Mouse (Mus musculus) cerebral cortex, adult 2 months (tissue): Measurements from ENCODE around the gene Jag2.

Experiments
- WGBS: fragments of 180-500 bp; shearing (Covaris S2); methylation state at CpG from one replicate; pipeline ENCODE4 v1.1.7; 2018; 5-methylcytosine and 5-hydroxymethylcytosine counted together

The Jag2 gene

DNA sequence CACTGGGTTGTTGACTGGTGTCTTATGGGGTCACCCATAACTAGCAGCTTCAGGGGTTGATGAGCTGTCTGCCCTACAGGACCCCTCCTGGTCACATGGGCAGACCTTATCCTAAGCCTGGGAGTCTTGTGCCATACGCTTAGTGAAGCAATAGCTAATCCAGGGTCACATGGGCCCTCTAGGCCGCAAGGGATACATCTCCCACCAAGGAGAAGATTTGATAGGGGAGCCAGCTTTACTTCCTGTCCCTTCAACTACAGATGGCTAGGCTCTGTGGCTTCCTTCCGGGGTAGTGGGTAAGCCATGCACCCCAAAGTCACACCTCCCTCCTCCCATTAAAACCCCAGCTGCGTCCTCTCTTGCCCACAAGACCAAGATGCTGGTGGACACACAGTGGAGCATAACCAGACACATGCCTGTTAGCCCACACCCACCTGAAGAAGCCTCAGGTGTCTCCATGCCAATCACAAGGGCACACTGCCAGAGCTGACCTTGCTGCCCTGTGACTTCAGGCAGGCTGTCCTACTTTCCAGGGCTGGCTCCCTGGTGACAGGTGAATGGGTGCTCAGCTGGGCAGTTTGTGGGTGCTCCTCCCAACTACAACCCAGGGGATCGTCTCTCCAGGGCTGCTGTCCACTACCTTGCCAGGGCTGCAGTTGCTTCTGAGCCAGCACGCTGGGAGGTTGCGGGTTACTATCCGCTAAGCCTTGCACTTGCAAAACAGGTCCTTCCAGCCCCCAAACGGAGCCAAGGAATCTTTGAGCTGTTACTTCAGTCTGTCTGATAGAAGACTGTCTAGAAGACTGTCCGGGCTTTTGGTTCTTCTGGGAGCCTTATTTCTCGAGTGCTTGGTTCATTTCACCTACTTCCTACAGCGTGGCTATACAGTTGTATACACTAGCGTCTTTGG, 61.1 kb downstream of the Jag2 start, which contains the start of gene Gpr132:
Gene Gpr132, minus strand, starts transcription at position 51 of the 910 bp plus-strand sequence.
- 82% methylated on average over 13 of the region's 13 CpGs for WGBS

GRCm38 (mm10) chr12:112867106-112867674, 62.4 kb downstream of the Jag2 start:
- 92% methylated on average over 7 of the region's 7 CpGs for WGBS

DNA sequence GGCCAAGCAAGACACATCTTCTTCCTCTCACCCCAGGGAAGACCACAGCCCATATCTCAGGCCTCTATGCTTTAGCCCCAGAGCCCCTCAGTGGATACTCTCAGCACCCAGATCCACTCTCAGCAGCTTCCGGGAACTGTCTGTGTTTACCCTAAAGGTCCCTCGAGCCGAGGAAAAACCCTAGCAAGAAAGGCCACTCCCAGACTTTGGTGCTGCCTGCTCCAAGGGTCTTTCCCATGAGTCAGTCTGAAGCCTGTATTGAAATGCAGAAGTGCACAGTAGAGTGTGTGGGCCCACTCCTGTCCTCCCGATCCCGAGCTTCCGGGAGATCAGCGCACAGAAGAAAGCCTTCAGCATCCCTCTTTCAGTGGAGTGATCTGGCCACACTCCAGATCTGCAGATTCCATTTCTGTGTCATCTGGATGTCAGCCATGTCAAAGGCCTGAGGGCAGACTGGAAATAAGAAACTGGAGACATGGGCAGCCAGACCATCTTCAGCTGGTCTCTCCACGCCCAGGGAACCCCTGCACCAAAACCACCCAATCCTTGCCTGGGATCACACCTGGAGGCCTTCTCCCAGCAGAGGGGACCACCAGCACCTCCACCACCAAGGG, 63.0 kb downstream of the Jag2 start:
- WGBS, result 61% methylated on average over 8 of the region's 8 CpGs

DNA sequence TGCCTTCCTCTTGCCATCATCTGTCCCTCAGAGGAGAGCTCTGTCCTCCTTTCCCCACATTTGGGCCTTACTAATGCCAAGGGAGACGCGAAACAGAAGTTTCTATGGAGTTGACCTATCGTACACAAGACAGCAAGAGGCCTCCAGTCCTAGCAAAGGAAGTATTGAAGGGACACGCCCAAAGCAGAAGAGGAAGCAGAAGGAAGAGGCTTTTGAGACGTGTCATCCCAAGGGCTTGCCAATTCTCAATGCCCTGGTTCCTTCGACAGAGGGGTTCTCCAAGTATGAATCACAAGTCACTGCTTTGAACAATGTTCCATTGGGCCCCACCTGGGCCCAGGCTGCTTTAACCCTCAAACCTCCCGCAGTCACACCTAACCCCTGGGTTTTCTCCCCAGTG, 64.8 kb downstream of the Jag2 start:
- 87% methylated on average over 7 of the region's 7 CpGs for WGBS

- 75% methylated on average over 9 of the region's 9 CpGs for WGBS
Observed at GRCm38 (mm10) chr12:112861911-112862321, 67.7 kb downstream of the Jag2 start.

DNA sequence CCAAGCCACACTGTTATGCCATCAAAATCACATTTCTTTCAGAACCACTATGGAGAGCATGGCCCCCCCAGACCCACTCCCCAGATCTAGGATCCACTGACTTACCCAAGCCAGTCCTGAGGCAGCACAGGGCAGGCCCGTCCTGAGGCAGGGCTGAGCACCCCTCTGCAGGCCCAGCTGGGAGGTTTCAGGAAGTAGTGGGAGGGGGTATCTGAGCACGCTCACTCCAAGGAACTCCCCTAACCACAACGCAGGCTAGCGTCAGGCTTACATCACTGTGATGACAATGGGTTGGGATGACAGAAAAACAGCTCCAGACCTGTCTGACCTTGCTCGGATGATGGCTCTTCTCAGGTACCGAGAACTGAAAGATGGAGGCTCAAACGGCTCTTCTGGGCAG, 68.8 kb downstream of the Jag2 start:
- WGBS, result 89% methylated on average over 7 of the region's 7 CpGs

- WGBS, result 74% methylated on average over 8 of the region's 8 CpGs
Observed at GRCm38 (mm10) chr12:112859930-112860329, 69.6 kb downstream of the Jag2 start.

DNA sequence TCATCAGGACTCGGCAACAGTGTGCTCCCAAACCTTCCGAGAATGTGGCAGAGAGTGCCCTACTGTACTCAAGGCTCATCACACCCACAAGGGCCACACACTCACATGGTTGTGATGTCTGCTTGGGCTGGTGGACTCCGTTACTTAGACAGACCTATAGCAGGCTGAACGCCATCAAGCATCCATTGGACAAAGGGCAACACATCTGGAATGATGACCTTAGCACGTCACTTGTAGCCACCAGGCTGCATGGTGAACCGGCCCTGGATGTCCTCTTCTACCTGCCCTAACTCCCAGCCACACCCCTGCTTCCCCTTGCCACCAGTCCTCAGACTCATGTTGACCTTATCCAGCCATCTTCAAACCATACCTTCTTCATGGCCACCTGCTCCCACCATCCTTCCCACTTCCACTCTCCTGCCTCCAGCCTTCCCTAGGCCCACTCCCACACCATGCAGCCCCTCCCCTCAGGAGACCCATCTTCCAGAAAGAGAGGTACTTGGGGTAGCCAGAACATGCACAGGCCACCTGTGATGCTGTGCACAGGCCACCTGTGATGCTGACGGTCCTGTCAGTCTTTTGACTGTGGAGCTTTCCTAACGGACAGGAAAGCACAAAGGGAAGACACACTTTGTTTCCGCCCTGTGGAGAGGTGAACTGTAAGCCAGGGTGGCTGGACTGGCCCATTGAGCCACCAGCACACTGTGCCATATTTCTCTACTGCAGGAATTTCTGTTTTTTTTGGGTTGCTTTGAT, 70.8 kb downstream of the Jag2 start:
- WGBS, result 94% methylated on average over 9 of the region's 9 CpGs
